ENCODE assay signal across 8 mouse cellular contexts in the genomic region with DNA sequence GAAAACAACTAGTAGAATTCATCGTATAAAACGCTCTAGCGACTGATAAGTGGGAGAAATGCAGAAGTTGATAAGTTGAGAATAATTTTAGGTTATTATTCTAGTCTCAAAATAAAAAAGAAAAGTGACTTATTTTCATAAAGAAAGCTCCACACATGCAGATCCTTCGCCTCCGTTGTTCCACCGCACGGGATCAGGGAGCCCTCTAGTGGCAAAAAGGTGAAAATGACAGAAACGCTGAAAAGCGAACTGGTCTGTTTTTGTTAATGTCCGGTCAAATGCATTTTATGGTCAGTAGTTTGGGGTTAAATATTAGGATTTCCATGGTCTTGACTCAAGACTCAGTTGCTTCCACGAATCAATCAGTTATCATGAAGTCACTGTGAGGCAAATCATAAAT.
DNase-seq lines count a peak whose midpoint lies in the region; ATAC-seq lines count a peak whose summit lies in the region.

No protein-coding gene starts in this region.

- no peaks in the 10 kb centered on the region for H3K36me3 ChIP-seq in erythroblast, embryonic 14.5 days (ENCODE audit: control insufficient read depth)
- H3K36me3 ChIP-seq in kidney, embryonic 14.5 days (ENCODE audit: control insufficient read depth, insufficient read depth, low read length): no peaks in the 10 kb centered on the region
- H3K36me3 ChIP-seq in neural tube, embryonic 14.5 days (ENCODE audit: control insufficient read depth, insufficient read depth, low read length): no peaks in the 10 kb centered on the region

- ATAC-seq in erythroblast, adult 5-6 weeks (replicated peaks; ENCODE audit: low FRiP score, poor library complexity, severe bottlenecking): no peak
- no peak for ATAC-seq in kidney, embryonic 14.5 days (ENCODE audit: low FRiP score, low TSS enrichment)
- ATAC-seq in neural tube, embryonic 14.5 days (ENCODE audit: low read depth): peak; percentile 60; the same call in 1 of the 2 replicates

- H3K27ac ChIP-seq in kidney, embryonic 14.5 days (ENCODE audit: low read depth, low read length): no peak overlapping the region
- no peak overlapping the region for H3K27ac ChIP-seq in neural tube, embryonic 14.5 days (ENCODE audit: low read depth, low read length)

- DNase-seq in NIH3T3 (ENCODE audit: low read depth): peak; percentile 77
- peak; percentile 18 for DNase-seq in cerebellum, adult 9-11 months
- DNase-seq in heart, adult 8-10 months (ENCODE audit: low spot score): peak; percentile 41
- DNase-seq in lung, adult 18-20 months: peak; percentile 7 to 19

- no peaks in the 10 kb centered on the region for H3K27me3 ChIP-seq in erythroblast, embryonic 14.5 days (ENCODE audit: control insufficient read depth)
- no peaks in the 10 kb centered on the region; the same call in 1 of the 2 replicates for H3K27me3 ChIP-seq in kidney, embryonic 14.5 days (ENCODE audit: control insufficient read depth, insufficient read depth, low read length)
- no peaks in the 10 kb centered on the region for H3K27me3 ChIP-seq in neural tube, embryonic 14.5 days (ENCODE audit: control insufficient read depth, insufficient read depth, low read length)

- peak overlapping the region; percentile 34; the same call in 1 of the 2 replicates for H3K9ac ChIP-seq in kidney, embryonic 14.5 days (ENCODE audit: low read depth, low read length)
- peak overlapping the region; percentile 46; the same call in 1 of the 2 replicates for H3K9ac ChIP-seq in neural tube, embryonic 14.5 days (replicated peaks; ENCODE audit: low read depth, low read length)

- peak overlapping the region; percentile 51 for H3K4me2 ChIP-seq in kidney, embryonic 14.5 days (replicated peaks; ENCODE audit: low read depth, low read length)
- peak overlapping the region; percentile 76 for H3K4me2 ChIP-seq in neural tube, embryonic 14.5 days (ENCODE audit: low read depth, low read length)

- peaks cover 3% of the 10 kb centered on the region; the same call in 1 of the 2 replicates for H3K4me1 ChIP-seq in erythroblast, embryonic 14.5 days (ENCODE audit: control insufficient read depth)
- no peaks in the 10 kb centered on the region for H3K4me1 ChIP-seq in kidney, embryonic 14.5 days (ENCODE audit: control insufficient read depth, insufficient read depth, low read length)
- H3K4me1 ChIP-seq in neural tube, embryonic 14.5 days (ENCODE audit: control insufficient read depth, insufficient read depth, low read length): no peaks in the 10 kb centered on the region

- no peaks in the 10 kb centered on the region for H3K9me3 ChIP-seq in erythroblast, embryonic 14.5 days (ENCODE audit: control insufficient read depth, low read length)
- no peaks in the 10 kb centered on the region for H3K9me3 ChIP-seq in kidney, embryonic 14.5 days (ENCODE audit: control insufficient read depth, low read length)
- no peaks in the 10 kb centered on the region for H3K9me3 ChIP-seq in neural tube, embryonic 14.5 days (ENCODE audit: control insufficient read depth, low read length)

- peak overlapping the region; percentile 23 for H3K4me3 ChIP-seq in erythroblast, embryonic 14.5 days (replicated peaks)
- peak overlapping the region; percentile 34 for H3K4me3 ChIP-seq in kidney, embryonic 14.5 days (ENCODE audit: low read length)
- H3K4me3 ChIP-seq in neural tube, embryonic 14.5 days (ENCODE audit: low read depth, low read length): peak overlapping the region; percentile 32

- WGBS in kidney, embryonic 14.5 days: 2% methylated on average over 11 of the region's 11 CpGs
- WGBS in neural tube, embryonic 14.5 days: 3% methylated on average over 11 of the region's 11 CpGs

Comparison
In these comparisons a context has a peak if more than half of its experiments do, and no peak if none do; other contexts are left out.
1. DNase-seq: peak in every context shown above with its lines; median percentile 77 in NIH3T3; 41 in heart, adult 8-10 months; 18 in cerebellum, adult 9-11 months; 13 in lung, adult 18-20 months.